Mouse (Mus musculus) lung, embryonic 16.5 days (tissue): Measurements from ENCODE around the gene Uqcrfs1. TPM values are rescaled to one million over a fixed set of nuclear protein-coding genes. Genes with fewer than 3 reads are reported as not detected.

Experiments
- ATAC-seq: fragments of 200-750 bp; cut with Nextera tagmentation; 2 replicates; pipeline ENCODE4 v1.8.0; 2017; ENCODE audit warnings: low read depth, mild to moderate bottlenecking, moderate library complexity
- H3K27ac ChIP-seq: fragments of 300-500 bp; sonication (generic); 2 replicates; pipeline ENCODE4 v1.5.1; 2014; ENCODE audit warnings: mild to moderate bottlenecking, control low read depth, low read length
- H3K27me3 ChIP-seq: fragments of 300-500 bp; sonication (generic); 2 replicates; pipeline ENCODE4 v1.6.1; 2014; ENCODE audit warnings: low read depth, low read length, mixed read lengths; ENCODE audit not compliant: control insufficient read depth, insufficient read depth
- H3K36me3 ChIP-seq: fragments of 300-500 bp; sonication (generic); 2 replicates; pipeline ENCODE4 v1.6.1; 2014; ENCODE audit warnings: low read length; ENCODE audit not compliant: control insufficient read depth, insufficient read depth
- H3K4me1 ChIP-seq: fragments of 300-500 bp; sonication (generic); replicated peaks from 2 replicates; pipeline ENCODE4 v1.6.1; 2014; ENCODE audit warnings: low read length, mixed read lengths; ENCODE audit not compliant: control insufficient read depth, insufficient read depth
- H3K4me2 ChIP-seq: fragments of 300-500 bp; sonication (generic); 2 replicates; pipeline ENCODE4 v1.6.1; 2014; ENCODE audit warnings: low read depth, low read length, control low read depth
- H3K4me3 ChIP-seq: fragments of 300-500 bp; sonication (generic); 2 replicates; pipeline ENCODE4 v1.5.1; 2014; ENCODE audit warnings: mild to moderate bottlenecking, low read length, control low read depth
- H3K9ac ChIP-seq: fragments of 300-500 bp; sonication (generic); 2 replicates; pipeline ENCODE4 v1.6.1; 2014; ENCODE audit warnings: low read length, control low read depth
- H3K9me3 ChIP-seq: fragments of 300-500 bp; sonication (generic); 2 replicates; pipeline ENCODE4 v1.6.1; 2016; ENCODE audit warnings: low read length; ENCODE audit not compliant: control insufficient read depth
- WGBS: fragments of 180-500 bp; shearing (Covaris S2); extraction: QIAGEN DNeasy Blood & Tissue Kit; methylation state at CpG from one replicate; pipeline ENCODE4 v1.1.7; 2014; 5-methylcytosine and 5-hydroxymethylcytosine counted together
- polyA plus RNA-seq: library from polyadenylated mRNA; unstranded; fragments of >200 nt; fragmentation: Nextera tagmentation; extraction: Ambion mirVana; gene quantifications from 2 replicates; pipeline ENCODE4 v1.2.1, GENCODE M21; 2015

Uqcrfs1 gene
- polyA plus RNA-seq, 1 experiment from 2014 or later: 205 TPM

DNA sequence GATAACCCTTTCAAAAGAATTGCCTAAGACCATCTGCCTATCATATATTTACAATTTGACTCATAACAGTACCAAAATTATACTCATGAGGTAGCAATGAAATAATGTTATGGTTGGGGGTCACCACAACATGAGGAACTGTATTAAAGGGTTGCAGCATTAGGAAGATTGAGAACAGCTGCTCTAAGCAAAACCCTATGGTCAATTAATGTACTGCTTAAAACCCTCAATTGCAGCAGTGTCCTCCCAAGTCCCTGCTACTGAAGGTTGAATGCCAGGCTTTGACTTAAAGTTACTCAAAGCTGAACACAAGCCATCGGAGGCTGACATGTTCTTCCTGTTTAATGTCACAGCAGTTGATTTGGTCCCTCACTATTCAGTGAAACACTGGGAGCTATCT, 15.4 kb upstream of the Uqcrfs1 start:
- 63% methylated on average over 1 of the region's 1 CpGs for WGBS
- Histone ChIP-seq H3K36me3 (no peaks in the 10 kb centered on the region), H3K4me1 (no peaks in the 10 kb centered on the region), H3K27me3 (no peaks in the 10 kb centered on the region), H3K27ac (no peak overlapping the region), H3K4me2 (no peak overlapping the region), H3K9me3 (no peaks in the 10 kb centered on the region), H3K4me3 (no peak overlapping the region), H3K9ac (no peak overlapping the region)
- ATAC-seq: no peak

DNA sequence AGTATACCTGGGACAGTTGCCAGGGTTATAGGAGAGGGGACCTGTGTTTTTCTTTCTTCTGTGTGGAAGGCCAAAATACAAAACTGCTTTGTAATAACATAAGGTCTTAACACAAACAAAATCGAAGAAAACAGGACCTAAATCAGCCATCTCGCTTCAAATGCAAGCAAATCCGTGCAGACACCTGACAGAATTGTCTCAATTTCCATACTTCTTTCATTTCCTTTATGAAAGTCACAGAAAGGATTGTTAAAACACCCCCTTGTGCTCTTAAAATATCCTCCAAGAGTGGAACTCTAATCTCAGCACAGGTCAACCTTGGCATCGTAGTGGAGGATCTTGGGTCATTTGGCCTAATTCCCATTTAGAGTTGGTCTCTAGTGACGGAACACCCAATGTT, 14.9 kb upstream of the Uqcrfs1 start:
- H3K27me3 ChIP-seq: no peaks in the 10 kb centered on the region

DNA sequence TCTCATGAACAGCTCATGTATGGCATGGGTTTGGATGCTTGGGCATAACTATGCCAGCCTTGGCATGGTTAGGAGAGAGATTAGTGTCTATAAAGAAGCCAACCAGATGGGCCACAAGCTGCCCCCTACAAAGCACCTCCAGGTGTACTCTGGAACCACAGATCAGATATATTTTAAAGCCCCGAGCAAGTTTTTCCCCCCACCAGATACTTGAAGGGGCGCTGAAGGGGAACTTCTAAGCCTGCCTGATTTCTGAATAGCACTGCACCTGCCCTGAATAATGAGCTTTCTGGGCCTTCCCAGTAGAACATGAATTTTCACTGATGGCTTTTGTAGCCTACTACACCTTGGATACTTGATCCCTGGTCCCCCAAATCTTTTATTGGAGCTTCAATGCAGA, 12.6 kb upstream of the Uqcrfs1 start:
- Histone ChIP-seq H3K4me1 (no peaks in the 10 kb centered on the region), H3K4me2 (no peak overlapping the region), H3K27me3 (no peaks in the 10 kb centered on the region), H3K36me3 (no peaks in the 10 kb centered on the region), H3K4me3 (no peak overlapping the region), H3K27ac (no peak overlapping the region), H3K9ac (no peak overlapping the region), H3K9me3 (no peaks in the 10 kb centered on the region)
- no peak for ATAC-seq
- WGBS: 63% methylated on average over 2 of the region's 2 CpGs

More for the DNA sequence above, 14.9 kb upstream of the Uqcrfs1 start:
- H3K36me3 ChIP-seq: no peaks in the 10 kb centered on the region
- 77% methylated on average over 5 of the region's 5 CpGs for WGBS
- no peaks in the 10 kb centered on the region for H3K9me3 ChIP-seq
- H3K4me3 ChIP-seq: no peak overlapping the region
- ATAC-seq: no peak
- no peak overlapping the region for H3K4me2 ChIP-seq
- no peaks in the 10 kb centered on the region for H3K4me1 ChIP-seq
- no peak overlapping the region for H3K9ac ChIP-seq
- no peak overlapping the region for H3K27ac ChIP-seq

DNA sequence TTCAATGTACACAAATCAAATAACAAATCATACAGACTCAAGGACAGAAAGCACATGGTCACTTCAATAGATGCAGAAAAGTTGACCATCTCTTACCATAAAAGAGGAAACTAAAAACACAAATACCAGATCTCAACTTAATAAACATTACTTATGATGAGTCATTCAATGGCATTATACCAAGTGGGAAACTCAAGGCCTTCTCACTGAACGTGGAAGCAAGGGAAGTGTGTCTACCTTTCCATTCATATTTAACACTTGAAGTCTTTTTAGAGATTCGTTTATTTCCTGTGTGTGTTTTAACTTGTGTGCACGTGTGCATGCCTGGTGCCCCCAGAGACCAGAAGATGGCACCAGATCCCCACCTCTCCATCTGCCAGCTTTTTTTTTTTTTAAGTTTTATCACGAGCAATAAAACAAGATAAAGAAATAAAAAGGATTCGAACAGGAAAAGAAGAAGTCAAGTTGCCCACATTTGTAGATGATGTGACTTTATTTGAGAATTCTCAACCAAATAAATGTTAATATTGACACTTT, 8.0 kb upstream of the Uqcrfs1 start:
- no peak overlapping the region for H3K4me3 ChIP-seq
- WGBS: 21% methylated on average over 5 of the region's 5 CpGs
- ATAC-seq: no peak
- no peak overlapping the region for H3K27ac ChIP-seq
- no peaks in the 10 kb centered on the region for H3K27me3 ChIP-seq
- no peaks in the 10 kb centered on the region for H3K4me1 ChIP-seq
- no peaks in the 10 kb centered on the region for H3K9me3 ChIP-seq
- H3K36me3 ChIP-seq: no peaks in the 10 kb centered on the region
- H3K9ac ChIP-seq: no peak overlapping the region
- no peak overlapping the region for H3K4me2 ChIP-seq

DNA sequence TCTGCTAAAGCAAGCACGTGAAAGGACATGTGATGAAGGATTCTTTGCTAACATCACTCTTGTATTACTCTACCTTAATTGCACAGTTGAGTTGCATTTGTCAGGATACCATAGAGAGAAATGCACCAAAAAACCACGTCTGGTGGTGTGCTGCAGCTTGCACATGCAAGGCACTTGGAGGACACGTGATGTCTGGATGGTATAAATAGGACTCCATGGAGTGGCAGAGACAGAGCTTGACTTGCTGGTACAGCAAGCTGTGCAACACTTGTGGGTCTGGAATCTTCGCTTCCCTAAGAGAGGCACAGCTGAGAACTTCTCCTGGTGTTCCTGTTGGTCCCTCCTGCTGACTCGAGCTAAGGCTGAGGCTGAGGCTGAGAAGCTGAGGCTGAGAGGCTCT, 4.2 kb upstream of the Uqcrfs1 start:
- Histone ChIP-seq H3K27me3 (no peaks in the 10 kb centered on the region), H3K9ac (no peak overlapping the region), H3K4me3 (no peak overlapping the region), H3K9me3 (no peaks in the 10 kb centered on the region), H3K36me3 (no peaks in the 10 kb centered on the region), H3K27ac (no peak overlapping the region), H3K4me1 (peaks cover 4% of the 10 kb centered on the region), H3K4me2 (no peak overlapping the region)
- WGBS: 49% methylated on average over 5 of the region's 5 CpGs
- ATAC-seq: no peak

DNA sequence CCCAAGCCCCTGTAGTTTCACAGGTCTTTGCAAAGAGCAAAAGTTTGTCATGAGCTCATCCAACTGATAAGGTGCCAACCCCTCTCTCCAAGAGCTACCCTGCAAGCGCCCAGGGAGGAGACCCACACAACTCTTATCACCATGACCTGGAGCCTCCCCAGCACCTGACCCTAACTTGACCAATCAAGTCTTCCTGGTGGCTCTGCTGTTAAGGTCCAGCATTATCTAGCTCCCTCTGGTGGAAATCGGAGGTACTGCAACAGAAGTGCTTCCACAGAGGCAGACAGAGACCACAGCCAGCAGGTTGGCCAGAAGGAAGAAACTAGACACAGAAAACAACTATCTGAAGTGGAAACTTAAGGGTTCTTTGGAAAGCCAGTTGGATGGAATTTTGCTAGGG, 3.7 kb upstream of the Uqcrfs1 start:
- Histone ChIP-seq H3K36me3 (no peaks in the 10 kb centered on the region), H3K4me3 (no peak overlapping the region), H3K27me3 (no peaks in the 10 kb centered on the region), H3K4me1 (peaks cover 9% of the 10 kb centered on the region), H3K9me3 (no peaks in the 10 kb centered on the region), H3K9ac (no peak overlapping the region), H3K27ac (no peak overlapping the region), H3K4me2 (no peak overlapping the region)
- peak; percentile 55 for ATAC-seq
- 8% methylated on average over 2 of the region's 2 CpGs for WGBS

DNA sequence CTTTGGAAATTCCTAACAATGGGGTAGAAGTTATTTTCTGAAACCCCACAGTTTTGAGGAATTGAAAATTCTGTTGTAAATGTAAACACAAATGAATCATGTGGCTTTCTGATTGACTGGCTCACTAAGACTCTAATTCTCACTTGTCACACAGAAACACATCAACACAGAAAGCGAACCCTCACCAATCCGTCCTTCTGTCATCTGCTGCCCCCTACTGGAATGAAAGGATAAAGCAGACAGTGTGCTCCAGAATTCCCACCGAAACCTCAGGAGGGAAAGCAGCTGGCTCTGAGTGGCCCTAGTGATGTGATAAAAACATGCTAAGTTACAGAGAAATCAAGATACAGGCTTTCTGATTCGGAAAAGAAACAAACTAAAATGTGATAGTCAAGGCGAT, 14.4 kb downstream of the Uqcrfs1 start:
- H3K36me3 ChIP-seq: no peaks in the 10 kb centered on the region
- WGBS: 9% methylated on average over 5 of the region's 5 CpGs
- H3K4me2 ChIP-seq: no peak overlapping the region
- ATAC-seq: peak; percentile 41; the same call in 1 of the 2 replicates
- no peaks in the 10 kb centered on the region for H3K4me1 ChIP-seq
- no peaks in the 10 kb centered on the region for H3K27me3 ChIP-seq
- no peaks in the 10 kb centered on the region for H3K9me3 ChIP-seq
- H3K4me3 ChIP-seq: no peak overlapping the region
- H3K9ac ChIP-seq: no peak overlapping the region
- no peak overlapping the region for H3K27ac ChIP-seq

DNA sequence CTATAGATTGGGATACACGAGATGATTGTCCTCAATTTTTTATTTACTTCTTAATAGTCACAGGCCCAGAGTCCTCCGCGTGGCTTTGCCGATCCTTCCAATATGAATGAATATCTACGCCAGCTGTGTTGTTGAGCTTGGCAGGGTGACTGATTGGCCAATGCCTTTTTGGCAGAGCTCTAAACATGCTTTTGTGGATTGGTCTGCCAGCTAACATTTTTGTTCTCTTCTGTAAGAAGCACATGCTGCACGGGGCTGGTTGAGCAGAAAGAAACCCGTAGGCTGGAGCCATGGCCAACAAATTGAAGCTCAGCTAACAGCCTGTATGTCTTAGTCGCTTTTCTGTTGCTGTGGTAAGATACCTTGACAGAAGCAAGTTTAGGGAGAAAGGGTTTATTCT, 20.2 kb downstream of the Uqcrfs1 start:
- no peaks in the 10 kb centered on the region for H3K36me3 ChIP-seq
- no peak overlapping the region for H3K9ac ChIP-seq
- no peaks in the 10 kb centered on the region for H3K9me3 ChIP-seq
- WGBS: 61% methylated on average over 8 of the region's 8 CpGs
- ATAC-seq: peak; percentile 79
- H3K27me3 ChIP-seq: no peaks in the 10 kb centered on the region
- no peaks in the 10 kb centered on the region for H3K4me1 ChIP-seq
- no peak overlapping the region for H3K4me3 ChIP-seq
- no peak overlapping the region for H3K27ac ChIP-seq
- H3K4me2 ChIP-seq: no peak overlapping the region

DNA sequence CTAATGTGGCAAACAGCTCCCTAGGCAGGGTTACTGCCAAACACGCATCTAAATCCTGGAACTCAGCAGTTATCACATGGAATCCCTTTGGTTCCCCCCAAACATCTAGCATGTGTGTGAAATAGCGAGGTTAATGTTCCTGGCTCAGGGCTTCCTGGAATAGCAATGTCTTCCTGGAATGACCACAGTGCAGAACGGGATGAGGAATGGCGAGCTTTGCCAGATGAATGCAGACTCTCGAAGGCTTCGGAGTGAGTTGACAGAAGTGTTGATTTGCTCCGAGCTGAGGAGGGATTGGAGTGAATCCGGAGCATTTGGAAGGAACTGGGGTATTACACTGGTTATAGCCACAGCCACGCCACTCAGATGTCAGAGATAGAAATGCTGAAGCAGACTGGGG, 21.2 kb downstream of the Uqcrfs1 start:
- no peak overlapping the region for H3K4me3 ChIP-seq
- H3K27ac ChIP-seq: no peak overlapping the region
- H3K36me3 ChIP-seq: no peaks in the 10 kb centered on the region
- ATAC-seq: no peak
- WGBS: 70% methylated on average over 9 of the region's 9 CpGs
- no peaks in the 10 kb centered on the region for H3K27me3 ChIP-seq
- H3K9ac ChIP-seq: no peak overlapping the region
- H3K9me3 ChIP-seq: no peaks in the 10 kb centered on the region
- no peak overlapping the region for H3K4me2 ChIP-seq
- H3K4me1 ChIP-seq: no peaks in the 10 kb centered on the region
